Mouse (Mus musculus) forebrain, embryonic 15.5 days (tissue): ENCODE data around the gene Cep57l1. TPM values are rescaled to one million over a fixed set of nuclear protein-coding genes. Genes with fewer than 3 reads are reported as not detected.

Experiments used
- ATAC-seq: fragments of 200-750 bp; cut with Nextera tagmentation; replicated peaks from 2 replicates; pipeline ENCODE4 v1.8.0; 2017; ENCODE audit warnings: mild to moderate bottlenecking, moderate TSS enrichment, moderate library complexity
- H3K27ac ChIP-seq: fragments of 300-500 bp; sonication (generic); replicated peaks from 2 replicates; pipeline ENCODE4 v1.5.1; 2015; ENCODE audit warnings: mild to moderate bottlenecking, inconsistent platforms
- H3K27me3 ChIP-seq: fragments of 300-500 bp; sonication (generic); 2 replicates; pipeline ENCODE4 v1.6.1; 2015; ENCODE audit warnings: inconsistent platforms
- H3K36me3 ChIP-seq: fragments of 300-500 bp; sonication (generic); 2 replicates; pipeline ENCODE4 v1.6.1; 2015; ENCODE audit warnings: mild to moderate bottlenecking, inconsistent platforms
- H3K4me1 ChIP-seq: fragments of 300-500 bp; sonication (generic); 2 replicates; pipeline ENCODE4 v1.6.1; 2015; ENCODE audit warnings: inconsistent platforms
- H3K4me2 ChIP-seq: fragments of 300-500 bp; sonication (generic); replicated peaks from 2 replicates; pipeline ENCODE4 v1.6.1; 2015; ENCODE audit warnings: mild to moderate bottlenecking, inconsistent platforms
- H3K4me3 ChIP-seq: fragments of 300-500 bp; sonication (generic); 2 replicates; pipeline ENCODE4 v1.5.1; 2015; ENCODE audit warnings: mild to moderate bottlenecking, inconsistent platforms
- H3K9ac ChIP-seq: fragments of 300-500 bp; sonication (generic); replicated peaks from 2 replicates; pipeline ENCODE4 v1.6.1; 2015; ENCODE audit warnings: mild to moderate bottlenecking, inconsistent platforms
- H3K9me3 ChIP-seq: fragments of 300-500 bp; sonication (generic); 2 replicates; pipeline ENCODE4 v1.6.1; 2016; ENCODE audit warnings: inconsistent platforms
- WGBS: fragments of 180-500 bp; shearing (Covaris S2); methylation state at CpG from one replicate; pipeline ENCODE4 v1.1.7; 2015; ENCODE audit warnings: mixed read lengths; 5-methylcytosine and 5-hydroxymethylcytosine counted together
- polyA plus RNA-seq: library from polyadenylated mRNA; unstranded; fragments of >200 nt; fragmentation: Nextera tagmentation; extraction: Ambion mirVana; gene quantifications from 2 replicates; pipeline ENCODE4 v1.2.1, GENCODE M21; 2015

Gene Cep57l1
- polyA plus RNA-seq, 1 experiment from 2014 or later = 19.9 TPM

- H3K9me3 ChIP-seq = no peaks in the 10 kb centered on the region
- 6% methylated on average over 21 of the region's 21 CpGs for WGBS
- ATAC-seq = no peak
- no peaks in the 10 kb centered on the region for H3K36me3 ChIP-seq
- peaks cover 13% of the 10 kb centered on the region; the same call in 1 of the 2 replicates for H3K27me3 ChIP-seq
- no peak overlapping the region for H3K4me3 ChIP-seq
- H3K4me2 ChIP-seq = no peak overlapping the region
- no peak overlapping the region for H3K9ac ChIP-seq
- H3K27ac ChIP-seq = no peak overlapping the region
- peaks cover 8% of the 10 kb centered on the region; the same call in 1 of the 2 replicates for H3K4me1 ChIP-seq
These were observed 125.1 kb downstream of the Cep57l1 start for GRCm38 (mm10) chr10:41684548-41684996.

GRCm38 (mm10) chr10:41682546-41683393, 126.9 kb downstream of the Cep57l1 start:
- Histone ChIP-seq H3K4me3 (no peak overlapping the region), H3K4me2 (no peak overlapping the region), H3K4me1 (peaks cover 19% of the 10 kb centered on the region), H3K9me3 (no peaks in the 10 kb centered on the region), H3K36me3 (no peaks in the 10 kb centered on the region), H3K9ac (no peak overlapping the region), H3K27me3 (peaks cover 13% of the 10 kb centered on the region; the same call in 1 of the 2 replicates), H3K27ac (no peak overlapping the region)
- ATAC-seq = peak; percentile 69
- 43% methylated on average over 16 of the region's 16 CpGs for whole genome bisulfite sequencing

GRCm38 (mm10) chr10:41678746-41679360, 130.8 kb downstream of the Cep57l1 start:
- peak; percentile 71 for ATAC-seq
- H3K9me3 ChIP-seq = no peaks in the 10 kb centered on the region
- H3K9ac ChIP-seq = 0 out of 2 replicates have a peak overlapping the region, but pooled peaks have one; percentile 15
- WGBS = 13% methylated on average over 18 of the region's 18 CpGs
- H3K27me3 ChIP-seq = peaks cover 6% of the 10 kb centered on the region; the same call in 1 of the 2 replicates
- H3K4me3 ChIP-seq = peak overlapping the region; percentile 24; the same call in 1 of the 2 replicates
- peaks cover 22% of the 10 kb centered on the region for H3K4me1 ChIP-seq
- H3K36me3 ChIP-seq = no peaks in the 10 kb centered on the region
- peak overlapping the region; percentile 45 for H3K4me2 ChIP-seq
- peak overlapping the region; percentile 67 for H3K27ac ChIP-seq

GRCm38 (mm10) chr10:41677396-41677795, 132.3 kb downstream of the Cep57l1 start:
- WGBS = 64% methylated on average over 8 of the region's 8 CpGs

GRCm38 (mm10) chr10:41676661-41677061, 133.0 kb downstream of the Cep57l1 start:
- Histone ChIP-seq H3K4me3 (no peak overlapping the region), H3K27me3 (no peaks in the 10 kb centered on the region), H3K27ac (no peak overlapping the region), H3K4me2 (no peak overlapping the region), H3K9me3 (no peaks in the 10 kb centered on the region), H3K9ac (no peak overlapping the region), H3K36me3 (no peaks in the 10 kb centered on the region), H3K4me1 (peaks cover 18% of the 10 kb centered on the region)
- ATAC-seq = no peak
- 68% methylated on average over 6 of the region's 6 CpGs for WGBS

More at GRCm38 (mm10) chr10:41677396-41677795, 132.3 kb downstream of the Cep57l1 start:
- Histone ChIP-seq H3K36me3 (no peaks in the 10 kb centered on the region), H3K27me3 (no peaks in the 10 kb centered on the region), H3K4me2 (no peak overlapping the region), H3K4me3 (no peak overlapping the region), H3K9ac (no peak overlapping the region), H3K9me3 (no peaks in the 10 kb centered on the region), H3K4me1 (peaks cover 19% of the 10 kb centered on the region), H3K27ac (no peak overlapping the region)
- no peak for ATAC-seq

GRCm38 (mm10) chr10:41675842-41676571, 133.7 kb downstream of the Cep57l1 start:
- Histone ChIP-seq H3K4me1 (peaks cover 18% of the 10 kb centered on the region), H3K9me3 (no peaks in the 10 kb centered on the region), H3K9ac (no peak overlapping the region), H3K4me3 (no peak overlapping the region), H3K36me3 (no peaks in the 10 kb centered on the region), H3K4me2 (no peak overlapping the region), H3K27me3 (no peaks in the 10 kb centered on the region), H3K27ac (no peak overlapping the region)
- WGBS = 90% methylated on average over 6 of the region's 6 CpGs
- no peak for ATAC-seq

GRCm38 (mm10) chr10:41675243-41675642, 134.4 kb downstream of the Cep57l1 start:
- no peak overlapping the region for H3K27ac ChIP-seq
- H3K4me2 ChIP-seq = no peak overlapping the region
- H3K9me3 ChIP-seq = no peaks in the 10 kb centered on the region
- 84% methylated on average over 6 of the region's 6 CpGs for WGBS
- H3K9ac ChIP-seq = no peak overlapping the region
- H3K36me3 ChIP-seq = no peaks in the 10 kb centered on the region
- peaks cover 18% of the 10 kb centered on the region for H3K4me1 ChIP-seq
- no peak for ATAC-seq
- no peak overlapping the region for H3K4me3 ChIP-seq
- H3K27me3 ChIP-seq = no peaks in the 10 kb centered on the region

GRCm38 (mm10) chr10:41674362-41674761, 135.3 kb downstream of the Cep57l1 start:
- H3K4me2 ChIP-seq = no peak overlapping the region
- H3K4me1 ChIP-seq = peaks cover 18% of the 10 kb centered on the region
- no peaks in the 10 kb centered on the region for H3K9me3 ChIP-seq
- no peak overlapping the region for H3K27ac ChIP-seq
- H3K36me3 ChIP-seq = no peaks in the 10 kb centered on the region
- H3K9ac ChIP-seq = no peak overlapping the region
- H3K4me3 ChIP-seq = no peak overlapping the region
- 80% methylated on average over 3 of the region's 3 CpGs for WGBS
- H3K27me3 ChIP-seq = no peaks in the 10 kb centered on the region
- ATAC-seq = no peak

- Histone ChIP-seq H3K27ac (no peak overlapping the region), H3K9me3 (no peaks in the 10 kb centered on the region; the same call in 1 of the 2 replicates), H3K27me3 (no peaks in the 10 kb centered on the region), H3K4me1 (no peaks in the 10 kb centered on the region), H3K4me3 (no peak overlapping the region), H3K9ac (no peak overlapping the region), H3K4me2 (no peak overlapping the region), H3K36me3 (no peaks in the 10 kb centered on the region)
- ATAC-seq = no peak
- 89% methylated on average over 5 of the region's 5 CpGs for WGBS
These were observed 139.5 kb downstream of the Cep57l1 start for GRCm38 (mm10) chr10:41670196-41670595.
